Mouse (Mus musculus): ENCODE results near the gene Fkbp11.

DNA sequence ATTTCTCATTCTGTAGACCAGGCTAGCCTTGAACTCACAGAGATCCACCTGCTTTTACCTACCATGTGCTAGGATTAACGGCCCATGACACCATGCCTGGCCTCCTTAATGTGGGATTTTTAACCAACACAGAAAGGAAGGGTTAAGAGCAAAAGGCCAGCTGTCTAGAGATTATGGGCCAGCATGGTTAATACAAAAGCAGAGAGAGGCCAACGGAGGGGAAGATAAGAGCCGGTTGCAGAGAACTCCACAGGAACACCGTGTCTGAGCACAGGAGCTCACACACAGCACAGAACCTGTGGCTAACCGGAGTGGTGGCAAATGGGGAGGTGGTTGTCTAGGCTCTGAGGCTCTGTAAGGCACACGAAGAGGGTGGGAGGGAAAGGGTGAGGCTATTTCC, 5.4 kb upstream of the Fkbp11 start:
- TF ChIP-seq CTCF (IDR thresholded peaks at IDR 0.05; ENCODE audit: extremely low read depth, insufficient read depth, low read length) = no peak
- no peak for TF ChIP-seq POLR2A (IDR thresholded peaks at IDR 0.05; ENCODE audit: extremely low read depth, insufficient read depth, low read length)

All from cortical plate, adult 2 months (tissue).